8 mouse cellular contexts compared by ENCODE assay signal in the genomic region with DNA sequence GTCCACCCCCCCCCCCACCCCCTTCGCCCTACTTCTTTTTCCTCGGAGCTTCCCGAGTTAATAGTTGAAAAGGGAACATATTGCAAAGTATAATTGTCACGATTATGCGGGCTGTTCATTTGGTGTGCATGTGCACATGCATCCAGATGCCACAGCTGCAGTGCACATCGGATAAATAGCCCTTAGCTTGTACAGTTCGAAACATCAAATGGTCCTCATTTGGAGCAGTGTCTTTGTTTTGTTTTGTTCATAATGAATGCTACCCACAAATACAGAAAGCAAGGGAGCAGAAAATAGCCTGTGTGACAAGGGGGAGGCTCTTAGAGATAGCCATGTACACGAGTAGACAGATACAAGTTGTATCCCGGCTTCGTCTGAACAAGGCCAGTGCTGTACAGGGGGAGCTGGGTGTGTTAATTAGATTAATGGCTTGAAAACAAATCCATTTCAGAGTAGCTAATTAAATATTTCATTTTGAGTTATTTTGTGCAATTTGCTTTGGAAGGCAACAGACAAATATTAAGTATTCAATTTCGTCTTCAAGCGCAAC.
DNase-seq lines count a peak whose midpoint lies in the region; ATAC-seq and TF ChIP-seq lines count a peak whose summit lies in the region.

No protein-coding gene starts in this region.

- no peak for DNase-seq in heart, postnatal 25 days (ENCODE audit: low spot score)
- DNase-seq in CH12.LX (ENCODE audit: extremely low read depth) = no peak
- DNase-seq in forebrain, embryonic 10.5 days (ENCODE audit: extremely low spot score, low spot score) = no peak
- no peak for DNase-seq in midbrain, embryonic 10.5 days (ENCODE audit: low spot score)
- no peak for DNase-seq in thymus, postnatal 14 days
- DNase-seq in kidney, adult 18-20 months = no peak
- no peak for DNase-seq in natural killer cell, adult 2 months (ENCODE audit: low spot score in 2 of 2)

- TF ChIP-seq CTCF in CH12.LX (conservative IDR thresholded peaks at IDR 0.05 in 1 of 2, IDR thresholded peaks at IDR 0.05 in 1 of 2; ENCODE audit: low read depth in 2 of 2, low read length in 2 of 2) = no peak

- H3K27me3 ChIP-seq in heart, embryonic 15.5 days = peaks cover 4% of the 10 kb centered on the region; the same call in 1 of the 2 replicates
- H3K27me3 ChIP-seq in CH12.LX (replicated peaks) = peaks cover 2% of the 10 kb centered on the region
- peaks cover 5% of the 10 kb centered on the region for H3K27me3 ChIP-seq in forebrain, embryonic 10.5 days (ENCODE audit: poor library complexity, severe bottlenecking)
- 0 out of 2 replicates have a peak, but pooled peaks cover 4% of the 10 kb centered on the region for H3K27me3 ChIP-seq in midbrain, embryonic 10.5 days (ENCODE audit: low read depth, poor library complexity, severe bottlenecking)

- intact Hi-C loops in heart, postnatal 25 days (cut with DNase I) = loop anchor here (10.0 kb wide), 1 partner anchor 99 kb away; no protein-coding TSS in a partner anchor

- no peak overlapping the region for H3K4me3 ChIP-seq in heart, embryonic 15.5 days
- no peak overlapping the region for H3K4me3 ChIP-seq in CH12.LX (replicated peaks in 1 of 3; ENCODE audit: low read depth in 2 of 3, low read length in 2 of 3, poor library complexity in 1 of 3)
- peak overlapping the region; percentile 32; the same call in 1 of the 2 replicates for H3K4me3 ChIP-seq in forebrain, embryonic 10.5 days
- peak overlapping the region; percentile 21; the same call in 1 of the 2 replicates for H3K4me3 ChIP-seq in midbrain, embryonic 10.5 days

- TF ChIP-seq RAD21 in CH12.LX (IDR thresholded peaks at IDR 0.05; ENCODE audit: low read depth, low read length) = no peak

- dilution Hi-C loops in CH12.LX (cut with MboI; ENCODE audit: extremely low pct_ligation_motif_present, extremely low pct_unique_long_range_greater_than_20kb, low sequenced_read_pairs) = no loop called here

- no peaks in the 10 kb centered on the region for H3K36me3 ChIP-seq in heart, embryonic 15.5 days
- no peaks in the 10 kb centered on the region for H3K36me3 ChIP-seq in CH12.LX (replicated peaks in 1 of 2; ENCODE audit: control insufficient read depth in 1 of 2, insufficient read depth in 1 of 2, low read length in 1 of 2)
- H3K36me3 ChIP-seq in forebrain, embryonic 10.5 days (replicated peaks) = no peaks in the 10 kb centered on the region
- no peaks in the 10 kb centered on the region for H3K36me3 ChIP-seq in midbrain, embryonic 10.5 days

- TF ChIP-seq EP300 in CH12.LX (IDR thresholded peaks at IDR 0.05; ENCODE audit: low read length) = no peak

- in situ Hi-C loops in CH12.LX (cut with MboI; ENCODE audit: low pct_ligation_motif_present, low pct_unique_long_range_greater_than_20kb, low sequenced_read_pairs) = no loop called here

- no peak overlapping the region for H3K27ac ChIP-seq in heart, embryonic 15.5 days
- no peak overlapping the region for H3K27ac ChIP-seq in CH12.LX (ENCODE audit: insufficient read depth, low read depth)
- H3K27ac ChIP-seq in forebrain, embryonic 10.5 days = no peak overlapping the region; the same call in 1 of the 2 replicates
- no peak overlapping the region for H3K27ac ChIP-seq in midbrain, embryonic 10.5 days (replicated peaks)

- H3K4me1 ChIP-seq in heart, embryonic 15.5 days (replicated peaks) = peaks cover 40% of the 10 kb centered on the region
- H3K4me1 ChIP-seq in CH12.LX (ENCODE audit: control insufficient read depth in 1 of 2, insufficient read depth in 2 of 2) = peaks cover 0 to 11% of the 10 kb centered on the region in 2 experiments; a peak in 2 of 4 replicates
- peaks cover 20% of the 10 kb centered on the region for H3K4me1 ChIP-seq in forebrain, embryonic 10.5 days
- H3K4me1 ChIP-seq in midbrain, embryonic 10.5 days = peaks cover 20% of the 10 kb centered on the region

- no peaks in the 10 kb centered on the region for H3K79me2 ChIP-seq in CH12.LX (replicated peaks; ENCODE audit: control insufficient read depth, extremely low read depth, insufficient read depth, poor library complexity, severe bottlenecking)

- WGBS in heart, embryonic 15.5 days = 62% methylated on average over 12 of the region's 12 CpGs
- 67% methylated on average over 12 of the region's 12 CpGs for WGBS in forebrain, embryonic 10.5 days
- WGBS in midbrain, embryonic 10.5 days = 74% methylated on average over 12 of the region's 12 CpGs

- H3K9me3 ChIP-seq in heart, embryonic 15.5 days (replicated peaks) = no peaks in the 10 kb centered on the region
- no peaks in the 10 kb centered on the region for H3K9me3 ChIP-seq in CH12.LX (replicated peaks; ENCODE audit: low read length)
- H3K9me3 ChIP-seq in forebrain, embryonic 10.5 days = no peaks in the 10 kb centered on the region
- no peaks in the 10 kb centered on the region for H3K9me3 ChIP-seq in midbrain, embryonic 10.5 days (replicated peaks)

- TF ChIP-seq POLR2A in CH12.LX (IDR thresholded peaks at IDR 0.05; ENCODE audit: low read depth, low read length) = no peak

- H3K4me2 ChIP-seq in heart, embryonic 15.5 days = peak overlapping the region; percentile 48
- peak overlapping the region; percentile 32; the same call in 1 of the 2 replicates for H3K4me2 ChIP-seq in CH12.LX (ENCODE audit: insufficient read depth, low read depth, poor library complexity, severe bottlenecking)

- no peak overlapping the region for H3K9ac ChIP-seq in heart, embryonic 15.5 days
- H3K9ac ChIP-seq in CH12.LX (ENCODE audit: insufficient read depth, low read depth) = no peak overlapping the region

- no peak for ATAC-seq in heart, embryonic 15.5 days (replicated peaks; ENCODE audit: insufficient number of reproducible peaks, insufficient read depth, low FRiP score, low read depth)

TF ChIP-seq in CH12.LX, 34 proteins besides CTCF, POLR2A, EP300 and RAD21:
- TF ChIP-seq TBP (conservative IDR thresholded peaks at IDR 0.05; ENCODE audit: low read depth, low read length) (no peak), MAX (IDR thresholded peaks at IDR 0.05; ENCODE audit: low read length) (no peak), USF2 (conservative IDR thresholded peaks at IDR 0.05; ENCODE audit: low read depth, low read length) (no peak), SIN3A (IDR thresholded peaks at IDR 0.05; ENCODE audit: low read length) (no peak), NRF1 (IDR thresholded peaks at IDR 0.05; ENCODE audit: low read depth, low read length) (no peak), JUN (IDR thresholded peaks at IDR 0.05; ENCODE audit: insufficient read depth, low read depth, low read length) (no peak), ELF1 (IDR thresholded peaks at IDR 0.05; ENCODE audit: low read depth, low read length) (no peak), CHD2 (IDR thresholded peaks at IDR 0.05; ENCODE audit: low read length) (no peak), MAZ (IDR thresholded peaks at IDR 0.05; ENCODE audit: low read depth, low read length) (no peak), E2F4 (IDR thresholded peaks at IDR 0.05; ENCODE audit: insufficient replicate concordance, low read depth, low read length) (no peak), KAT2A (IDR thresholded peaks at IDR 0.05; ENCODE audit: insufficient replicate concordance, low read length) (no peak), MYC (IDR thresholded peaks at IDR 0.05; ENCODE audit: low read depth, low read length) (no peak), TCF12 (IDR thresholded peaks at IDR 0.05; ENCODE audit: low read depth, low read length) (no peak)

Comparison
In these comparisons a context has a peak if more than half of its experiments do, and no peak if none do; other contexts are left out.
1. H3K4me3 ChIP-seq: peak in forebrain, embryonic 10.5 days (single experiment) and midbrain, embryonic 10.5 days (single experiment); none in heart, embryonic 15.5 days (single experiment) and CH12.LX (0 of 3).